Mouse (Mus musculus): ENCODE data around the gene Zfp326.

Gene Zfp326

DNA sequence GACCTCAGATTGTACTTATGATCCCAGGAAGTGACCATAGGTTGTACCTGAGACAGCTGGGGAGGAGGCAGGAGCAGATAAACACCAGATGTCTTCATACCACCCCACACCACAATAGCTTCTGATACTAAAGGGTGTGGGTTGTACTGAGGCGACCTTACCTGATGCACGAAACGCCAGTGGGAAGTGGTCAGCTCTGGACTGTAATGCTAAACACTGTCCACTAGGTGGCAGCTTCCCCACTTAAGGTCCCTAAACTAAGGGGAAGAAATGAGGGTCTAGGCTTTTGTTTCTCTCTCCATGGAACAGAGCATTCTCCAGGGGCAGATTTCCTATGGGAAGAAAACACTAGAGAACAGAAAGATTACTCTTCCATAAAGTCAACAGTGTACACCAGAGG lies 53.9 kb downstream of the Zfp326 start:
- intact Hi-C loops (cut with DNase I) = no loop called here

DNA sequence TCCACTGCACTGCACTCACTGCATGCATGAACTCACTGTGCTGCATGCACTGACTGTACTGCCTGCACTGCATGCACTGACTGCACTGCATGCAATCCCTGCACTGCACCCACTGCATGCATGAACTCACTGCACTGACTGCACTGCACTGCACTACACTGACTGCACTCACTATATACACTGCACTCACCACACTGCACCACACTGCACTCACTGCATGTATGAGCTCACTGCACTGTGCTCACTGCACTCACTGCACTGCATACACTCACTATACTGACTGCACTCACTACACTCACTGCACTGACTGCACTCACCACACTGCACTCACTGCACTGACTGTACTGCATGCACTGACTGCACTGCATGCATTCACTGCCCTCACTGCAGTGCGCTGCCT lies 56.0 kb downstream of the Zfp326 start:
- intact Hi-C loops (cut with DNase I) = no loop called here

DNA sequence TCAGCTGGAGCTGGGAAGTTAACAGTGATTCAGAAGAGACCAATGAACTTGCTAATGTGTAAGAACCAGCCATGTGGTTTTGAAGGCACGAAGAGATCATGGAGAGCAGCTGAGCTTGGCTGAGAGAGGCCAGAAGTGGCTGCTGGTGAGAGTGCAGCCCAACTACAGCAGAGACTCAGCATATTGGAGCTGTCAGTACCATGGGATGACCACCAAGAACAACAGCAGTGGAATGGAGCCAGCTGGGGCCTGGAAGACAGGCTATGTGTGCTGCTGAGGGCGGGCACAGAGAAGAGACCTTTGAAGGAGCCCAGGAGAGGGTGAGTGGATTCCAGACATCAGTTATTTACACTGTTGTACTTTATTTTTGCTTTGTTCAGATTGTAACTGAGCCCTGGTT lies 65.6 kb downstream of the Zfp326 start:
- intact Hi-C loops (cut with DNase I) = no loop called here
